Mouse (Mus musculus): ENCODE results near the gene Gabra4.
"Not testable (repeated sequence)": the region's sequence is repeated elsewhere in the genome, so short reads cannot be mapped to it uniquely, and the experiment has no call there.

Gene Gabra4

DNA sequence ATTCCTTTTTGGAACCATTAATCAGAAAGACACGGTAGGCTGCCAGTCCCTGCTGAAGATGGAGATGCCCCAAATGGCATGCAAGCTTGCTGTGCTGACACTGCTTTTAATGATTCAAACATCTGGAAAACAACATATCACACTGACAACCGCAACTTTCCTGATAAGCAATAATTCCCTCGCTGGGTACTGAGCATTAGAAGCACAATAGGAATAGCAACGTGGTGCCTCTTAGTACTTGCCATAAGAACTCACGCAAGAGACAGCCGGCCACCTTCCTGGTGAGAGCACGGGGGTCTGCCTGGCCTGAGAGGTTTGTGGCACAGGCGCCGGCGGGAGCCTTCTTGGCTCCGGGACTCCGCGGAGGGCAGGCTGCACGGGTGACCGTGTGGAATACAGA, 132.6 kb downstream of the Gabra4 start:
- DNase-seq (ENCODE audit: low read depth, low spot score), result not testable (repeated sequence)

Measured in c-Kit-negative CD71-positive TER-119-positive erythroid progenitor cells, embryonic 14.5 days (primary cell).